Mouse (Mus musculus): ENCODE data around the gene Mllt6. TPM values are rescaled to one million over a fixed set of nuclear protein-coding genes. Genes with fewer than 3 reads are reported as not detected.

Mllt6 gene
- polyA plus RNA-seq, 1 experiment from 2014 or later: 3.5 TPM

GRCm38 (mm10) chr11:97662207-97662892 lies 864 bp upstream of the Mllt6 start:
- Histone ChIP-seq H3K4me3 (peak overlapping the region; percentile 90), H3K9ac (peak overlapping the region; percentile 72; the same call in 1 of the 2 replicates), H3K4me2 (peak overlapping the region; percentile 81), H3K27ac (replicated peaks) (no peak overlapping the region), H3K27me3 (peaks cover 18% of the 10 kb centered on the region), H3K9me3 (no peaks in the 10 kb centered on the region), H3K36me3 (0 out of 2 replicates have a peak, but pooled peaks cover 9% of the 10 kb centered on the region), H3K4me1 (replicated peaks) (peaks cover 51% of the 10 kb centered on the region)
- no peak for ATAC-seq (ENCODE audit: low FRiP score, low read depth)
- under 1% methylated on average over 21 of the region's 21 CpGs for WGBS

GRCm38 (mm10) chr11:97663528-97664338 lies 519 bp downstream of the Mllt6 start:
- Histone ChIP-seq H3K4me2 (peak overlapping the region; percentile 81), H3K9ac (peak overlapping the region; percentile 72), H3K27ac (replicated peaks) (peak overlapping the region; percentile 83), H3K36me3 (0 out of 2 replicates have a peak, but pooled peaks cover 9% of the 10 kb centered on the region), H3K27me3 (peaks cover 18% of the 10 kb centered on the region), H3K4me1 (replicated peaks) (peaks cover 50% of the 10 kb centered on the region), H3K9me3 (no peaks in the 10 kb centered on the region), H3K4me3 (peak overlapping the region; percentile 90)
- WGBS: 1% methylated on average over 31 of the region's 57 CpGs
- 0 out of 2 replicates have a peak, but pooled peaks have one; percentile 52 for ATAC-seq (ENCODE audit: low FRiP score, low read depth)

- WGBS: 0% methylated on average over 7 of the region's 8 CpGs
- peaks cover 9% of the 10 kb centered on the region; the same call in 1 of the 2 replicates for H3K36me3 ChIP-seq
- H3K4me1 ChIP-seq (replicated peaks): peaks cover 49% of the 10 kb centered on the region
- H3K27ac ChIP-seq (replicated peaks): no peak overlapping the region
- H3K9me3 ChIP-seq: no peaks in the 10 kb centered on the region
- peak overlapping the region; percentile 90 for H3K4me3 ChIP-seq
- peaks cover 18% of the 10 kb centered on the region for H3K27me3 ChIP-seq
- peak overlapping the region; percentile 72 for H3K9ac ChIP-seq
- no peak for ATAC-seq (ENCODE audit: low FRiP score, low read depth)
- H3K4me2 ChIP-seq: peak overlapping the region; percentile 81
These were observed 1.1 kb downstream of the Mllt6 start for GRCm38 (mm10) chr11:97664339-97664665.

GRCm38 (mm10) chr11:97664771-97665240 lies 1.6 kb downstream of the Mllt6 start:
- 38% methylated on average over 6 of the region's 6 CpGs for WGBS
- Histone ChIP-seq H3K9ac (no peak overlapping the region), H3K4me3 (peak overlapping the region; percentile 90), H3K9me3 (no peaks in the 10 kb centered on the region), H3K27ac (replicated peaks) (no peak overlapping the region), H3K27me3 (peaks cover 18% of the 10 kb centered on the region), H3K4me1 (replicated peaks) (peaks cover 48% of the 10 kb centered on the region), H3K4me2 (peak overlapping the region; percentile 81), H3K36me3 (peaks cover 12% of the 10 kb centered on the region; the same call in 1 of the 2 replicates)
- ATAC-seq (ENCODE audit: low FRiP score, low read depth): no peak

GRCm38 (mm10) chr11:97665431-97665830 lies 2.2 kb downstream of the Mllt6 start:
- WGBS: 86% methylated on average over 13 of the region's 13 CpGs
- ATAC-seq (ENCODE audit: low FRiP score, low read depth): no peak
- H3K27me3 ChIP-seq: peaks cover 18% of the 10 kb centered on the region
- H3K9me3 ChIP-seq: no peaks in the 10 kb centered on the region
- H3K4me2 ChIP-seq: peak overlapping the region; percentile 81
- H3K36me3 ChIP-seq: peaks cover 12% of the 10 kb centered on the region; the same call in 1 of the 2 replicates
- H3K9ac ChIP-seq: no peak overlapping the region
- H3K4me3 ChIP-seq: peak overlapping the region; percentile 90; the same call in 1 of the 2 replicates
- no peak overlapping the region for H3K27ac ChIP-seq (replicated peaks)
- peaks cover 46% of the 10 kb centered on the region for H3K4me1 ChIP-seq (replicated peaks)

GRCm38 (mm10) chr11:97666221-97666620 lies 3.0 kb downstream of the Mllt6 start:
- no peak overlapping the region for H3K27ac ChIP-seq (replicated peaks)
- no peak overlapping the region for H3K4me3 ChIP-seq
- no peaks in the 10 kb centered on the region for H3K9me3 ChIP-seq
- peaks cover 19% of the 10 kb centered on the region for H3K36me3 ChIP-seq
- H3K27me3 ChIP-seq: peaks cover 12% of the 10 kb centered on the region
- no peak overlapping the region for H3K4me2 ChIP-seq
- peaks cover 40% of the 10 kb centered on the region for H3K4me1 ChIP-seq (replicated peaks)
- no peak for ATAC-seq (ENCODE audit: low FRiP score, low read depth)
- no peak overlapping the region for H3K9ac ChIP-seq
- WGBS: 89% methylated on average over 7 of the region's 7 CpGs

GRCm38 (mm10) chr11:97666794-97667193 lies 3.6 kb downstream of the Mllt6 start:
- WGBS: 96% methylated on average over 15 of the region's 15 CpGs
- Histone ChIP-seq H3K9me3 (no peaks in the 10 kb centered on the region), H3K27ac (replicated peaks) (no peak overlapping the region), H3K4me1 (replicated peaks) (peaks cover 36% of the 10 kb centered on the region), H3K4me2 (no peak overlapping the region), H3K9ac (no peak overlapping the region), H3K27me3 (peaks cover 6% of the 10 kb centered on the region), H3K36me3 (peaks cover 21% of the 10 kb centered on the region), H3K4me3 (no peak overlapping the region)
- ATAC-seq (ENCODE audit: low FRiP score, low read depth): no peak

GRCm38 (mm10) chr11:97668160-97668559 lies 4.9 kb downstream of the Mllt6 start:
- no peak for ATAC-seq (ENCODE audit: low FRiP score, low read depth)
- Histone ChIP-seq H3K9me3 (no peaks in the 10 kb centered on the region), H3K27ac (replicated peaks) (no peak overlapping the region), H3K27me3 (no peaks in the 10 kb centered on the region), H3K4me2 (no peak overlapping the region), H3K4me3 (no peak overlapping the region), H3K4me1 (replicated peaks) (peaks cover 25% of the 10 kb centered on the region), H3K9ac (no peak overlapping the region), H3K36me3 (peaks cover 30% of the 10 kb centered on the region)
- 93% methylated on average over 7 of the region's 7 CpGs for WGBS

- H3K4me3 ChIP-seq: no peak overlapping the region
- H3K36me3 ChIP-seq: peaks cover 41% of the 10 kb centered on the region
- no peaks in the 10 kb centered on the region for H3K27me3 ChIP-seq
- no peak for ATAC-seq (ENCODE audit: low FRiP score, low read depth)
- no peak overlapping the region for H3K4me2 ChIP-seq
- H3K9me3 ChIP-seq: no peaks in the 10 kb centered on the region
- H3K27ac ChIP-seq (replicated peaks): no peak overlapping the region
- no peak overlapping the region for H3K9ac ChIP-seq
- WGBS: 49% methylated on average over 15 of the region's 15 CpGs
- peaks cover 23% of the 10 kb centered on the region for H3K4me1 ChIP-seq (replicated peaks)
These were observed 6.1 kb downstream of the Mllt6 start for GRCm38 (mm10) chr11:97669268-97669667.

GRCm38 (mm10) chr11:97669829-97670228 lies 6.6 kb downstream of the Mllt6 start:
- no peak overlapping the region for H3K4me2 ChIP-seq
- ATAC-seq (ENCODE audit: low FRiP score, low read depth): no peak
- H3K4me1 ChIP-seq (replicated peaks): peaks cover 18% of the 10 kb centered on the region
- H3K36me3 ChIP-seq: peaks cover 46% of the 10 kb centered on the region
- no peaks in the 10 kb centered on the region for H3K9me3 ChIP-seq
- H3K4me3 ChIP-seq: no peak overlapping the region
- no peaks in the 10 kb centered on the region for H3K27me3 ChIP-seq
- no peak overlapping the region for H3K27ac ChIP-seq (replicated peaks)
- H3K9ac ChIP-seq: no peak overlapping the region
- 42% methylated on average over 6 of the region's 6 CpGs for WGBS

- Histone ChIP-seq H3K4me2 (no peak overlapping the region), H3K4me1 (replicated peaks) (peaks cover 11% of the 10 kb centered on the region), H3K36me3 (peaks cover 49% of the 10 kb centered on the region), H3K9ac (no peak overlapping the region), H3K4me3 (no peak overlapping the region), H3K27me3 (no peaks in the 10 kb centered on the region), H3K27ac (replicated peaks) (no peak overlapping the region), H3K9me3 (no peaks in the 10 kb centered on the region)
- no peak for ATAC-seq (ENCODE audit: low FRiP score, low read depth)
- 70% methylated on average over 13 of the region's 13 CpGs for WGBS
These were observed 7.3 kb downstream of the Mllt6 start for GRCm38 (mm10) chr11:97670234-97671176.
